Mouse (Mus musculus): ENCODE results near the gene Adgrb3. TPM values are rescaled to one million over a fixed set of nuclear protein-coding genes. Genes with fewer than 3 reads are reported as not detected.

Gene Adgrb3
- polyA plus RNA-seq, 1 experiment from 2014 or later = 0.58 TPM

GRCm38 (mm10) chr1:25355486-25355885, 474.0 kb downstream of the Adgrb3 start:
- Histone ChIP-seq H3K27ac (replicated peaks in 1 of 2; ENCODE audit: control insufficient read depth in 1 of 2, insufficient read depth in 1 of 2, low read depth in 2 of 2, low read length in 2 of 2) (no peak overlapping the region), H3K4me2 (ENCODE audit: low read length) (no peak overlapping the region), H3K27me3 (ENCODE audit: control insufficient read depth, insufficient read depth, low read length) (no peaks in the 10 kb centered on the region), H3K9ac (ENCODE audit: low read length) (no peak overlapping the region), H3K4me1 (ENCODE audit: control insufficient read depth in 2 of 2, insufficient read depth in 2 of 2, low read length in 2 of 2) (no peaks in the 10 kb centered on the region), H3K9me3 (ENCODE audit: control insufficient read depth, low read length) (no peaks in the 10 kb centered on the region), H3K36me3 (ENCODE audit: control insufficient read depth, insufficient read depth, low read length) (no peaks in the 10 kb centered on the region), H3K4me3 (ENCODE audit: control insufficient read depth in 1 of 2, insufficient read depth in 1 of 2, low read depth in 1 of 2, low read length in 2 of 2) (no peak overlapping the region)
- ATAC-seq (ENCODE audit: insufficient number of reproducible peaks, insufficient read depth, low FRiP score, low read depth) = no peak
- 78% methylated on average over 5 of the region's 5 CpGs for WGBS

GRCm38 (mm10) chr1:25344876-25345275, 484.6 kb downstream of the Adgrb3 start:
- H3K4me1 ChIP-seq (ENCODE audit: control insufficient read depth in 2 of 2, insufficient read depth in 2 of 2, low read length in 2 of 2) = no peaks in the 10 kb centered on the region
- ATAC-seq (ENCODE audit: insufficient number of reproducible peaks, insufficient read depth, low FRiP score, low read depth) = no peak
- no peak overlapping the region for H3K9ac ChIP-seq (ENCODE audit: low read length)
- no peaks in the 10 kb centered on the region for H3K27me3 ChIP-seq (ENCODE audit: control insufficient read depth, insufficient read depth, low read length)
- no peaks in the 10 kb centered on the region for H3K36me3 ChIP-seq (ENCODE audit: control insufficient read depth, insufficient read depth, low read length)
- no peak overlapping the region for H3K4me2 ChIP-seq (ENCODE audit: low read length)
- H3K27ac ChIP-seq (replicated peaks in 1 of 2; ENCODE audit: control insufficient read depth in 1 of 2, insufficient read depth in 1 of 2, low read depth in 2 of 2, low read length in 2 of 2) = no peak overlapping the region
- no peak overlapping the region for H3K4me3 ChIP-seq (ENCODE audit: control insufficient read depth in 1 of 2, insufficient read depth in 1 of 2, low read depth in 1 of 2, low read length in 2 of 2)
- no peaks in the 10 kb centered on the region for H3K9me3 ChIP-seq (ENCODE audit: control insufficient read depth, low read length)

GRCm38 (mm10) chr1:25325406-25325805, 504.1 kb downstream of the Adgrb3 start:
- WGBS = 65% methylated on average over 2 of the region's 2 CpGs
- Histone ChIP-seq H3K9me3 (ENCODE audit: control insufficient read depth, low read length) (no peaks in the 10 kb centered on the region), H3K9ac (ENCODE audit: low read length) (no peak overlapping the region), H3K27me3 (ENCODE audit: control insufficient read depth, insufficient read depth, low read length) (no peaks in the 10 kb centered on the region), H3K36me3 (ENCODE audit: control insufficient read depth, insufficient read depth, low read length) (no peaks in the 10 kb centered on the region), H3K4me1 (ENCODE audit: control insufficient read depth in 2 of 2, insufficient read depth in 2 of 2, low read length in 2 of 2) (no peaks in the 10 kb centered on the region), H3K4me3 (ENCODE audit: control insufficient read depth in 1 of 2, insufficient read depth in 1 of 2, low read depth in 1 of 2, low read length in 2 of 2) (no peak overlapping the region), H3K4me2 (ENCODE audit: low read length) (no peak overlapping the region), H3K27ac (replicated peaks in 1 of 2; ENCODE audit: control insufficient read depth in 1 of 2, insufficient read depth in 1 of 2, low read depth in 2 of 2, low read length in 2 of 2) (no peak overlapping the region)
- no peak for ATAC-seq (ENCODE audit: insufficient number of reproducible peaks, insufficient read depth, low FRiP score, low read depth)

GRCm38 (mm10) chr1:25317142-25317541, 512.4 kb downstream of the Adgrb3 start:
- Histone ChIP-seq H3K27me3 (ENCODE audit: control insufficient read depth, insufficient read depth, low read length) (no peaks in the 10 kb centered on the region), H3K27ac (replicated peaks in 1 of 2; ENCODE audit: control insufficient read depth in 1 of 2, insufficient read depth in 1 of 2, low read depth in 2 of 2, low read length in 2 of 2) (no peak overlapping the region), H3K36me3 (ENCODE audit: control insufficient read depth, insufficient read depth, low read length) (no peaks in the 10 kb centered on the region), H3K4me3 (ENCODE audit: control insufficient read depth in 1 of 2, insufficient read depth in 1 of 2, low read depth in 1 of 2, low read length in 2 of 2) (no peak overlapping the region), H3K9ac (ENCODE audit: low read length) (no peak overlapping the region), H3K9me3 (ENCODE audit: control insufficient read depth, low read length) (no peaks in the 10 kb centered on the region), H3K4me2 (ENCODE audit: low read length) (no peak overlapping the region), H3K4me1 (ENCODE audit: control insufficient read depth in 2 of 2, insufficient read depth in 2 of 2, low read length in 2 of 2) (no peaks in the 10 kb centered on the region)
- no peak for ATAC-seq (ENCODE audit: insufficient number of reproducible peaks, insufficient read depth, low FRiP score, low read depth)

GRCm38 (mm10) chr1:25312344-25312743, 517.2 kb downstream of the Adgrb3 start:
- Histone ChIP-seq H3K9me3 (ENCODE audit: control insufficient read depth, low read length) (no peaks in the 10 kb centered on the region), H3K9ac (ENCODE audit: low read length) (no peak overlapping the region), H3K4me1 (ENCODE audit: control insufficient read depth in 2 of 2, insufficient read depth in 2 of 2, low read length in 2 of 2) (no peaks in the 10 kb centered on the region), H3K27me3 (ENCODE audit: control insufficient read depth, insufficient read depth, low read length) (no peaks in the 10 kb centered on the region), H3K27ac (replicated peaks in 1 of 2; ENCODE audit: control insufficient read depth in 1 of 2, insufficient read depth in 1 of 2, low read depth in 2 of 2, low read length in 2 of 2) (no peak overlapping the region), H3K36me3 (ENCODE audit: control insufficient read depth, insufficient read depth, low read length) (no peaks in the 10 kb centered on the region), H3K4me2 (ENCODE audit: low read length) (no peak overlapping the region), H3K4me3 (ENCODE audit: control insufficient read depth in 1 of 2, insufficient read depth in 1 of 2, low read depth in 1 of 2, low read length in 2 of 2) (no peak overlapping the region)
- no peak for ATAC-seq (ENCODE audit: insufficient number of reproducible peaks, insufficient read depth, low FRiP score, low read depth)
- 68% methylated on average over 2 of the region's 2 CpGs for WGBS

GRCm38 (mm10) chr1:25310066-25310465, 519.4 kb downstream of the Adgrb3 start:
- Histone ChIP-seq H3K4me2 (ENCODE audit: low read length) (no peak overlapping the region), H3K27ac (replicated peaks in 1 of 2; ENCODE audit: control insufficient read depth in 1 of 2, insufficient read depth in 1 of 2, low read depth in 2 of 2, low read length in 2 of 2) (no peak overlapping the region), H3K4me3 (ENCODE audit: control insufficient read depth in 1 of 2, insufficient read depth in 1 of 2, low read depth in 1 of 2, low read length in 2 of 2) (no peak overlapping the region), H3K9me3 (ENCODE audit: control insufficient read depth, low read length) (no peaks in the 10 kb centered on the region), H3K4me1 (ENCODE audit: control insufficient read depth in 2 of 2, insufficient read depth in 2 of 2, low read length in 2 of 2) (no peaks in the 10 kb centered on the region), H3K36me3 (ENCODE audit: control insufficient read depth, insufficient read depth, low read length) (no peaks in the 10 kb centered on the region), H3K9ac (ENCODE audit: low read length) (no peak overlapping the region), H3K27me3 (ENCODE audit: control insufficient read depth, insufficient read depth, low read length) (no peaks in the 10 kb centered on the region)
- 42% methylated on average over 2 of the region's 2 CpGs for WGBS
- no peak for ATAC-seq (ENCODE audit: insufficient number of reproducible peaks, insufficient read depth, low FRiP score, low read depth)

- WGBS = 72% methylated on average over 8 of the region's 8 CpGs
- H3K36me3 ChIP-seq (ENCODE audit: control insufficient read depth, insufficient read depth, low read length) = no peaks in the 10 kb centered on the region
- H3K4me1 ChIP-seq (ENCODE audit: control insufficient read depth in 2 of 2, insufficient read depth in 2 of 2, low read length in 2 of 2) = no peaks in the 10 kb centered on the region
- no peak overlapping the region for H3K4me3 ChIP-seq (ENCODE audit: control insufficient read depth in 1 of 2, insufficient read depth in 1 of 2, low read depth in 1 of 2, low read length in 2 of 2)
- H3K4me2 ChIP-seq (ENCODE audit: low read length) = no peak overlapping the region
- H3K27ac ChIP-seq (replicated peaks in 1 of 2; ENCODE audit: control insufficient read depth in 1 of 2, insufficient read depth in 1 of 2, low read depth in 2 of 2, low read length in 2 of 2) = no peak overlapping the region
- no peaks in the 10 kb centered on the region for H3K9me3 ChIP-seq (ENCODE audit: control insufficient read depth, low read length)
- H3K9ac ChIP-seq (ENCODE audit: low read length) = no peak overlapping the region
- ATAC-seq (ENCODE audit: insufficient number of reproducible peaks, insufficient read depth, low FRiP score, low read depth) = no peak
- H3K27me3 ChIP-seq (ENCODE audit: control insufficient read depth, insufficient read depth, low read length) = no peaks in the 10 kb centered on the region
Observed at GRCm38 (mm10) chr1:25281471-25281870, 548.0 kb downstream of the Adgrb3 start.

- ATAC-seq (ENCODE audit: insufficient number of reproducible peaks, insufficient read depth, low FRiP score, low read depth) = no peak
- H3K9ac ChIP-seq (ENCODE audit: low read length) = no peak overlapping the region
- no peak overlapping the region for H3K27ac ChIP-seq (replicated peaks in 1 of 2; ENCODE audit: control insufficient read depth in 1 of 2, insufficient read depth in 1 of 2, low read depth in 2 of 2, low read length in 2 of 2)
- H3K4me3 ChIP-seq (ENCODE audit: control insufficient read depth in 1 of 2, insufficient read depth in 1 of 2, low read depth in 1 of 2, low read length in 2 of 2) = no peak overlapping the region
- no peaks in the 10 kb centered on the region for H3K36me3 ChIP-seq (ENCODE audit: control insufficient read depth, insufficient read depth, low read length)
- no peaks in the 10 kb centered on the region for H3K9me3 ChIP-seq (ENCODE audit: control insufficient read depth, low read length)
- no peaks in the 10 kb centered on the region for H3K27me3 ChIP-seq (ENCODE audit: control insufficient read depth, insufficient read depth, low read length)
- no peak overlapping the region for H3K4me2 ChIP-seq (ENCODE audit: low read length)
- H3K4me1 ChIP-seq (ENCODE audit: control insufficient read depth in 2 of 2, insufficient read depth in 2 of 2, low read length in 2 of 2) = no peaks in the 10 kb centered on the region
Observed at GRCm38 (mm10) chr1:25250562-25250961, 578.9 kb downstream of the Adgrb3 start.
